Mouse (Mus musculus) midbrain, embryonic 16.5 days (tissue): Measurements from ENCODE around the gene Med29. TPM values are rescaled to one million over a fixed set of nuclear protein-coding genes. Genes with fewer than 3 reads are reported as not detected.

Experiments used
- ATAC-seq: fragments of 200-750 bp; cut with Nextera tagmentation; 2 replicates; pipeline ENCODE4 v1.8.0; 2017; ENCODE audit warnings: moderate TSS enrichment
- H3K27ac ChIP-seq: fragments of 300-500 bp; sonication (generic); 2 replicates; pipeline ENCODE4 v1.5.1; 2014; ENCODE audit warnings: mild to moderate bottlenecking, low read length, mixed read lengths
- H3K27me3 ChIP-seq: fragments of 300-500 bp; sonication (generic); 2 replicates; pipeline ENCODE4 v1.6.1; 2014; ENCODE audit warnings: low read depth, low read length, mixed read lengths; ENCODE audit not compliant: control insufficient read depth, insufficient read depth
- H3K36me3 ChIP-seq: fragments of 300-500 bp; sonication (generic); 2 replicates; pipeline ENCODE4 v1.6.1; 2014; ENCODE audit warnings: mild to moderate bottlenecking, low read length, moderate library complexity, mixed read lengths; ENCODE audit not compliant: control insufficient read depth, insufficient read depth
- H3K4me1 ChIP-seq: fragments of 300-500 bp; sonication (generic); 2 replicates; pipeline ENCODE4 v1.6.1; 2014; ENCODE audit warnings: mild to moderate bottlenecking, low read length, mixed read lengths; ENCODE audit not compliant: control insufficient read depth, insufficient read depth
- H3K4me2 ChIP-seq: fragments of 300-500 bp; sonication (generic); 2 replicates; pipeline ENCODE4 v1.6.1; 2014; ENCODE audit warnings: mild to moderate bottlenecking, low read length, mixed read lengths
- H3K4me3 ChIP-seq: fragments of 300-500 bp; sonication (generic); 2 replicates; pipeline ENCODE4 v1.5.1; 2014; ENCODE audit warnings: low read depth, mild to moderate bottlenecking, low read length, moderate library complexity, mixed read lengths
- H3K9ac ChIP-seq: fragments of 300-500 bp; sonication (generic); 2 replicates; pipeline ENCODE4 v1.6.1; 2014; ENCODE audit warnings: low read depth, low read length, mixed read lengths
- H3K9me3 ChIP-seq: fragments of 300-500 bp; sonication (generic); replicated peaks from 2 replicates; pipeline ENCODE4 v1.6.1; 2014; ENCODE audit warnings: mild to moderate bottlenecking, low read length, mixed read lengths; ENCODE audit not compliant: control insufficient read depth, poor library complexity, severe bottlenecking
- WGBS: fragments of 180-500 bp; shearing (Covaris S2); extraction: QIAGEN DNeasy Blood & Tissue Kit; methylation state at CpG from one replicate; pipeline ENCODE4 v1.1.7; 2014; 5-methylcytosine and 5-hydroxymethylcytosine counted together
- polyA plus RNA-seq: library from polyadenylated mRNA; unstranded; fragments of >200 nt; fragmentation: Nextera tagmentation; extraction: Ambion mirVana; gene quantifications from 2 replicates; pipeline ENCODE4 v1.2.1, GENCODE M21; 2015

Med29 gene
- polyA plus RNA-seq, 1 experiment from 2014 or later: 40.3 TPM

GRCm38 (mm10) chr7:28344637-28345036 is 47.9 kb downstream of the Med29 start:
- 0 out of 2 replicates have a peak, but pooled peaks have one; percentile 25 for ATAC-seq
- no peak overlapping the region for H3K4me2 ChIP-seq

GRCm38 (mm10) chr7:28341381-28341780 is 51.1 kb downstream of the Med29 start:
- no peaks in the 10 kb centered on the region for H3K36me3 ChIP-seq
- peaks cover 13% of the 10 kb centered on the region for H3K4me1 ChIP-seq
- no peak overlapping the region for H3K4me3 ChIP-seq
- H3K27me3 ChIP-seq: no peaks in the 10 kb centered on the region
- H3K27ac ChIP-seq: no peak overlapping the region
- no peak overlapping the region for H3K4me2 ChIP-seq
- no peak overlapping the region for H3K9ac ChIP-seq
- ATAC-seq: no peak
- WGBS: 51% methylated on average over 7 of the region's 7 CpGs
- no peaks in the 10 kb centered on the region for H3K9me3 ChIP-seq

More at GRCm38 (mm10) chr7:28344637-28345036, 47.9 kb downstream of the Med29 start:
- Histone ChIP-seq H3K27ac (no peak overlapping the region), H3K4me1 (peaks cover 2% of the 10 kb centered on the region; the same call in 1 of the 2 replicates), H3K4me3 (no peak overlapping the region), H3K9ac (no peak overlapping the region), H3K9me3 (no peaks in the 10 kb centered on the region), H3K27me3 (no peaks in the 10 kb centered on the region), H3K36me3 (no peaks in the 10 kb centered on the region)
- 5% methylated on average over 4 of the region's 4 CpGs for WGBS

DNA sequence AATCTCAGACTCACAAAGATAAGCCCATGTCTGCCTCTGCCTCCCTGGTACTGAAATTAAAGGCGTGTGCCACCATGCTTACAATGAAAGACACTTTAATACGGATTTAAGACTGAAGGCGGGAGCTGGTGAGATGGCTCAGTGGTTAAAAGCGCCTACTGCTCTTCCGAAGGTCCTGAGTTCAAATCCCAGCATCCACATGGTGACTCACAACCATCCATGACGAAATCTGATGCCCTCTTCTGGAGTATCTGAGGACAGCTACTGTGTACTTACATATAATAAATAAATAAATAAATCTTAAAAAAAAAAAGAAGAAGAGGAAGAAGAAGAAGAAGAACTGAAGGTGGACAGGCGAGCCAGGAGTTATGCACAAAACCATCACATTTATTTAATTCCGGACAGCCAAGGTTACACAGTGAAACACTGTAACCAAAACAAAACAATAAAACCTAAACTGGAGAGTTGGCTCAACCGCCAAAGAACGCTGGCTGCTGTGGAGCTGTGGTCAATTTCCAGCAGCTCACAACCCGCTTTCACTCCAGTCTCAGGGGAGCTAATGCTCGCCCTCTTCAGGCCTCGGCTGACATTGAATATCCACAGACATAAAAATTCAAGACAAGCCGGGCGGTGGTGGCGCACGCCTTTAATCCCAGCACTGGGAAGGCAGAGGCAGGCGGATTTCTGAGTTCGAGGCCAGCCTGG is 53.1 kb downstream of the Med29 start:
- 0 out of 2 replicates have a peak, but pooled peaks have one; percentile 8 for ATAC-seq
- Histone ChIP-seq H3K9ac (no peak overlapping the region), H3K4me2 (peak overlapping the region; percentile 71), H3K4me1 (peaks cover 21% of the 10 kb centered on the region), H3K27ac (no peak overlapping the region; the same call in 1 of the 2 replicates), H3K36me3 (no peaks in the 10 kb centered on the region), H3K9me3 (no peaks in the 10 kb centered on the region), H3K27me3 (no peaks in the 10 kb centered on the region), H3K4me3 (peak overlapping the region; percentile 97)
- 80% methylated on average over 19 of the region's 19 CpGs for WGBS

DNA sequence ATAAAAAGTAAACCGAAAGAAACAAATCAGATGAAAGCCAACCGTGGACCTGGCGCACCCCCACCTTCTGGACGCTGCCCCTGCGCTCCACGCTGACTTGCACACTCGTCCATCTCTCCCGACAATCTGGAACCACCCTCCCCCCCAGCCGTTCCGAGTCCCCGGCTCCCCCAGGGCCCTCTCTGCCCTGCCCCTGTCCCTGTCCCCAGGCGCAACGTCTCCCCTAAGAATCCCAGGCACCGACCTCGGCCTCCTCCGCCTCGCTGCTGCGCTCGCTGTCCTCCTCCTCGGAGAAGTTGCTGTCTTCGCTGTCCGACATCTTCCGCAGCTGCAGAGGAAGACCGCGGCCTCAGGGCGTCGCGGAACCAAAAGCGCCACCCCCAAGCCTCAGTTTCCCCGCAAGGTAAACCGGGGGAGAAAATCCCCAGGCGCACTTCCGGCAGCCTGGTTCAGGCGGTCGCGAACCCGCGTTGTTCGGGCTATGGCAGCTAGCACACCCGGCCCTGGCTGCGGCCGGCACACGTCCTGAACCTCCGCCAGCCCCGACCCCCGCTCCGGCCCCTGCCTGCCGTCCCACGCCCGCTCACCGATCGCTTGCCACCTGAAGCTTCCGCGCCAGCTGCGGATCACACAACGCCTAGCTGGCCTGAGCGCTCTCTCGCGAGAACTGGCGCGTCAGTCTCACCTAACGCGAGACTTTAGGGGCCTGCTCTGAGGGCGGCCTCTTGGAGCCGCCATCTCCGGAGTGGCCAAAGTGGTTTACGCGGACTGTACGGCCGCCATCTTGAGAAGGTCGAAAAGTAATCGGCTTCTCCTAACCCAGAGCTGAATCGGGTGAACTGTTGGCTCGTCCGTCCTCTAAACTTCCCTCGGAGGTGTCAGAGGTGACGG is 54.2 kb downstream of the Med29 start, which contains the start of gene Supt5:
Supt5 (minus strand) TSS at position 639 of the 891 bp plus-strand sequence.
- Histone ChIP-seq H3K9me3 (no peaks in the 10 kb centered on the region), H3K27me3 (no peaks in the 10 kb centered on the region), H3K9ac (peak within 1 kb of the TSS; percentile 96), H3K4me3 (peak within 1 kb of the TSS; percentile 97), H3K36me3 (no peaks in the 10 kb centered on the region), H3K4me1 (peaks cover 21% of the 10 kb centered on the region), H3K27ac (peak within 1 kb of the TSS; percentile 90), H3K4me2 (peak within 1 kb of the TSS; percentile 71)
- ATAC-seq: peak; percentile 99
- WGBS: under 1% methylated on average over 77 of the region's 77 CpGs

Other genes with a start within 250 kb of the Med29 start
- gene Fbl, start 223.0 kb downstream of the Med29 start, polyA plus RNA-seq: 69.8 and 72.4 TPM in 2 replicates
- gene Dyrk1b, start 213.2 kb downstream of the Med29 start, polyA plus RNA-seq: 10.2 and 12.1 TPM in 2 replicates
- 3.5 and 4.3 TPM in 2 replicates for gene Eid2, start 124.8 kb downstream of the Med29 start, polyA plus RNA-seq
- 44.2 and 44.8 TPM in 2 replicates for gene Eid2b, start 115.0 kb downstream of the Med29 start, polyA plus RNA-seq
- 1.2 TPM in 2 replicates for gene Selenov, start 101.5 kb downstream of the Med29 start, polyA plus RNA-seq
- gene Dll3, start 90.5 kb downstream of the Med29 start, polyA plus RNA-seq: 16.3 and 16.5 TPM in 2 replicates
- gene Timm50, start 80.6 kb downstream of the Med29 start, polyA plus RNA-seq: 119 and 123 TPM in 2 replicates
- 108 and 111 TPM in 2 replicates for gene Supt5, start 54.0 kb downstream of the Med29 start, polyA plus RNA-seq
- 414 and 435 TPM in 2 replicates for gene Rps16, start 42.1 kb downstream of the Med29 start, polyA plus RNA-seq
- 22.9 and 23.1 TPM in 2 replicates for gene Plekhg2, start 20.1 kb downstream of the Med29 start, polyA plus RNA-seq
- gene Zfp36, start 12.5 kb downstream of the Med29 start, polyA plus RNA-seq: 2.9 and 3.3 TPM in 2 replicates
- gene Paf1, start 243 bp upstream of the Med29 start, polyA plus RNA-seq: 96.1 and 109 TPM in 2 replicates
- gene Gmfg, start 44.7 kb upstream of the Med29 start, polyA plus RNA-seq: 2.8 and 3.5 TPM in 2 replicates
- 13.9 and 15.0 TPM in 2 replicates for gene Lrfn1, start 59.3 kb upstream of the Med29 start, polyA plus RNA-seq
- gene Ifnl2, start 117.7 kb upstream of the Med29 start, polyA plus RNA-seq: not detected in 2 replicates
- not detected in 2 replicates for gene Ifnl3, start 130.1 kb upstream of the Med29 start, polyA plus RNA-seq
- not detected in 2 replicates for gene Sycn, start 148.2 kb upstream of the Med29 start, polyA plus RNA-seq
- 0.15 TPM in 1 of 2 replicates, not detected in the other for gene Nccrp1, start 154.5 kb upstream of the Med29 start, polyA plus RNA-seq
- gene Samd4b, start 205.4 kb upstream of the Med29 start, polyA plus RNA-seq: 20.2 and 20.4 TPM in 2 replicates
- 18.1 and 19.1 TPM in 2 replicates for gene Pak4, start 205.5 kb upstream of the Med29 start, polyA plus RNA-seq
- 0.26 TPM in 1 of 2 replicates, not detected in the other for gene Acp7, start 238.6 kb upstream of the Med29 start, polyA plus RNA-seq